Mouse (Mus musculus): Measurements from ENCODE around the gene Kat2b.
"Not testable (repeated sequence)": the region's sequence is repeated elsewhere in the genome, so short reads cannot be mapped to it uniquely, and the experiment has no call there.

The Kat2b gene

GRCm38 (mm10) chr17:53569829-53570228 lies 3.2 kb downstream of the Kat2b start:
- peak; percentile 83 for DNase-seq (ENCODE audit: low spot score)

DNA sequence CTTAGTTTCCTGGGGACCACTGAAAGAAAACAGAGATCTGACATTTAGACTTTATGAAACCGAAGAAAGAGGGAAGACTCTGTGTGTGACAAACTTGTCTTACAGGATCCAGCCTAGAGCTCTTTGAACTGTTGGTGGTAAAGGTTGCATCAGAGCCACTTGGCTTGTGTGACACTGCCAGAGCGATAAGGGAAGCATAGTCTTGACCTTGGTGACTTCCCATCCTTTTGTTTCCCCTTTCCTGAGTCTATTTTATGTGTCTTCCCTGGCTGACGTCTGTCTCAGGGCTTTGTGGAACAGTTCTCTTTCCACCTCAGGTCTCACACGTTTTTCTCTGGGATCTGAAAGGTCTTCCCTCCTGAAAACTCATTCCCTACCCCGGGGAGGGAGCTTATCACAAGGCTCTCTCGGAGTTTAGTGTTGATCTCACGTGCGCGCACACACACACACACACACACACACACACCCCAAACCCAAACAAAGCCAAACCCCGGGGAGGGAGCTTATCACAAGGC lies 3.8 kb downstream of the Kat2b start:
- DNase-seq (ENCODE audit: low spot score), result peak; percentile 57

DNA sequence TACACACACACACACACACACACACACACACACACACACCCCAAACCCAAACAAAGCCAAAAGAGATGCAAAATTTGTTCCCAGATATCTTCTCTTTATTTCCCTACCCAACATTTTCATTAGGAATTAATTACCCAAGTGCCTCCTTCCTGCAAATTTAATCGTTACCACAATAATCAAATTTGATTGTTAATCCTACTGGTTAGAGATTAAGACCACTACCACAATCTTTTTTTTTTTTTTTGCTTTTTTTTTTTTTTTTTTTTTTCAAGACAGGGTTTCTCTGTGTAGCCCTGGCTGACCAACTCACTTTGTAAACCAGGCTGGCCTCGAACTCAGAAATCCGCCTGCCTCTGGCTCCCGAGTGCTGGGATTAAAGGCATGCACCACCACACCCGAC lies 4.3 kb downstream of the Kat2b start:
- not testable (repeated sequence) for DNase-seq (ENCODE audit: low spot score)

DNA sequence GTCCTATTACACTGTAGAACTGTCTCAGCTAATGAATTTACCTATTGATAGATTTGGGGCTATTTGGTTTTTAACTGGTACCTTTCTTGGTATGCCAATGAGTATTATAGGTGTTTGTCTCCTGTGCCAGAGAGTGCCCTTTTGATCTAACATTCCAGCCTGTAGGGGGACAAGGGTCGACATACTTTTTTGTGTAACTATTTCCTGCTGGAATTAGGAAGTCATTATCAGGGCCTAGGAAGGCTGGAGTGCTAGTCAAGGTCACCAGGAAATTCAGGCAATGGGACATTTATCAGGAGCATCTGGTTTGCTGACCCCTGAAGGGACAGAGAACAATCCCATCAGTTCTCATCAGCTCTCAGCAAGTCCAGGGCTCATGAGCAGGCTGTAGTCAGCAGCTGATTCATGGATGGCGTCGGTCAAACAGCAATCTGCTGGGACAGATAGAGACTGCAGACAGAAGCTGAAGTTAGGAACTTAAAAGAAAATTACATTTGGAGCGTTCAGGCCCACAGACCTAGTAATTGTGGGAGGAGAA lies 6.4 kb downstream of the Kat2b start:
- DNase-seq (ENCODE audit: low spot score), result no peak

DNA sequence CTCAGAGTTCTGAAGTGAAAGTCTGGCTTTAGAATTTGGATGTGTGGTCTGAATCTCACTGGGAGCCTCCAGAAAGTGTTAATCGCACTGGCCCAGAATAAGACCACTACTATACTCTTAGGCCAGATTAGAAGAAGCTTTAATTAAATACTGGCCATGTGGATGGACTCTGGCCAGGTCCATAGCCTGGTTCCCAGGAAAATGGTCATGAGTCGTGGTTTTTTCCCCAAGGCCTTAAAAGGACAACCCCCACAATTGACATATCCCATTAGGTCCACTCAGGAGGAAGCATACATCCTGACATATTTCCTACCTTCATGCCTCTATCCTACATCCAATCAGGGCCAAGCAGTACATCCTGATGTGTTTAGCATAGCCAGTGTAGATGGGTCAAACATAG lies 10.5 kb downstream of the Kat2b start:
- DNase-seq (ENCODE audit: low spot score), result no peak

DNA sequence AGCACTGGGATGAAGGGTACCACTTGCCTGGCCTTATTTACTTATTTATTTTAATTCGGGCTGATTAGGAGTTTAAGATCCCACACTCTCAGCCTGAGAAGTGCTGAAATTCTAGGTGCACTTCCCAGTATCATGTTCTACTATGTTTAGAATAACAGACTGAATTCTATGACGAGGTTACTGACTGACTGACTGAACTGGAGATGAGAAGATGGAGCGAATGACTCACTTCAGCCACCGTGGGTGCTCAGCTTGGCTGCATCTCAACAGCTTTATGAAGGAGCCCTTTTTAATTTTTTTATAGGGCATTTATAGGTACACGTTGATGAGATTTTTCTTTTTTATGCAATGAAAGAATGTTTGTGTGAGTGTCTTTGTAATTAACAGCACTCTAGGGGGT lies 11.1 kb downstream of the Kat2b start:
- no peak for DNase-seq (ENCODE audit: low spot score)

GRCm38 (mm10) chr17:53578249-53578648 lies 11.6 kb downstream of the Kat2b start:
- no peak for DNase-seq (ENCODE audit: low spot score)

DNA sequence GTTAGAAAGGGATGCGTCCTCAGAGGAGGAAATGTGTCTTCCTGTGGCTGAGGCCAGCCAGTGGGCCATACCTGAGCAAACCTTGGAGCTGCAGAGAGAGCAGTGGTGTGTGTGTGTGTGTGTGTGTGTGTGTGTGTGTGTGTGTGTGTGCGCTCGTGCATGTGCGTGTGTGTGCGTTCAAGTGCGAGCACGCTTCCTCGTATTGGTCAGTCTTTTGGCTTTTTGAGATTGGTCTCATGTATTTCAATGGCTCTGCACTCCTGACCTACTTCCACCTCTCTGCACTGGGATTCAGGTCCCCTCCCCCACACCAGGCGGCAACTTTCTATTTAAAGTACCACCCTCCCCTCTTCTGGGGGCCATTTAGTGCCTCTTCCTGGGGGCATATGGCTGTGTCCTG lies 12.1 kb downstream of the Kat2b start:
- no peak for DNase-seq (ENCODE audit: low spot score)

DNA sequence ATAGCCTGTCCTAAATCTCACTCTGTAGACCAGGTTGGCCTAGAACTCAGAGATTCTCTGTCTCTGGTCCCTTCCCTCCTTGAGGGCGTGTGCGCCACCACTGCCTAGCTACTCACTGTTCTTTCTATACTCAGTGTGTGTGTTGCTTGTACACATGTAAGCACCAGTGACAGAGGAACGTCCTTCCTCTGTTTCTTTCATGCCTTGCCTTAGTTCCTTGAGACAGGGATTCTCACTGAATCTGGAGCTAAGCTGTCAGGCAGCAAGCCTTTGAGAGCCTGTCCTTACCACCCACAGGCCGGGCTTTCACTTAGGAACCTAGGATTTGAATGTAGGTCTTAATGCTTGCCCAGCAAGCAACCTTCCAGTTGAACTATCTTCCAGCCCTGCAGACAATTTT lies 13.0 kb downstream of the Kat2b start:
- DNase-seq (ENCODE audit: low spot score), result no peak

DNA sequence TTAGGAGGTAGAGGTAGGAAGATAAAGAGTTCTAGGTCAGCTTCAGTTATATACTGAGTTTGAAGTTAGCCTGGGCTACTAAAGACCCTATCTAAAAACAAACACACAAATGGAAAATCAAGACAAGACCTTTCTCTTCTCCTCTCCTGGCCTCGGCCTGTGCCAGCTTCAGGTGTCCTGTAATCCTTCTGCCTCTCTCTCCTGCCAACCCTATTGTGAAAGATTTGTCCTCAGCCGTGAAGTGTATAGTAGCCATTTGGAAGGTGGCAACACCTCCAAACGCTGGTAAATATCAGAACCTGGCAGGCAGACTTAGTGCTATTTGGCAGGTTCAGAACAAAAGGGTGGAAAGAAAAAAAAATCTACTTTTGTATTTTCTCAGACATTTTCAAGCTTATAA lies 13.6 kb downstream of the Kat2b start:
- DNase-seq (ENCODE audit: low spot score), result no peak

GRCm38 (mm10) chr17:53582026-53582585 lies 15.4 kb downstream of the Kat2b start:
- DNase-seq (ENCODE audit: low spot score), result no peak

DNA sequence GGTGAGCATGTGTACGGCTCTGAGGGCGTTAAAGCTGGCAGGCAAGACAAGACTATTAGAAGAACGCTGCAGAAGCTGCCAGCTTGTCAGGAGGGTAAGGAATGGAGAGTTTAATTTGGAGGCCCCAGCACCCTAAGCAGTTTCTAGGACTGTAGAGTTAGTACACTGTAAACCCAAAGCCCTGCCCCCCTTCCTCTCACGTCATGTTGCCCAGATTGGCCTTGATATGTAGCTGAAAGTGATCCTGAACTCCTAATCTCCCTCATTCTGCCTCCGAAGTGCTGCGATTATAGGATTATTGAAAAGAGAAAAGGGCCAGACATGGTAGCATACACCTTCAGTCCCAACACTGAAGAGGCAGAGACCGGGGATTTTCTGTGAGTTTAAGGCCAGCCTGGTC lies 16.1 kb downstream of the Kat2b start:
- DNase-seq (ENCODE audit: low spot score), result no peak

GRCm38 (mm10) chr17:53583846-53584579 lies 17.4 kb downstream of the Kat2b start:
- DNase-seq (ENCODE audit: low spot score), result no peak

GRCm38 (mm10) chr17:53587074-53587851 lies 20.6 kb downstream of the Kat2b start:
- peak; percentile 75 for DNase-seq (ENCODE audit: low spot score)

DNA sequence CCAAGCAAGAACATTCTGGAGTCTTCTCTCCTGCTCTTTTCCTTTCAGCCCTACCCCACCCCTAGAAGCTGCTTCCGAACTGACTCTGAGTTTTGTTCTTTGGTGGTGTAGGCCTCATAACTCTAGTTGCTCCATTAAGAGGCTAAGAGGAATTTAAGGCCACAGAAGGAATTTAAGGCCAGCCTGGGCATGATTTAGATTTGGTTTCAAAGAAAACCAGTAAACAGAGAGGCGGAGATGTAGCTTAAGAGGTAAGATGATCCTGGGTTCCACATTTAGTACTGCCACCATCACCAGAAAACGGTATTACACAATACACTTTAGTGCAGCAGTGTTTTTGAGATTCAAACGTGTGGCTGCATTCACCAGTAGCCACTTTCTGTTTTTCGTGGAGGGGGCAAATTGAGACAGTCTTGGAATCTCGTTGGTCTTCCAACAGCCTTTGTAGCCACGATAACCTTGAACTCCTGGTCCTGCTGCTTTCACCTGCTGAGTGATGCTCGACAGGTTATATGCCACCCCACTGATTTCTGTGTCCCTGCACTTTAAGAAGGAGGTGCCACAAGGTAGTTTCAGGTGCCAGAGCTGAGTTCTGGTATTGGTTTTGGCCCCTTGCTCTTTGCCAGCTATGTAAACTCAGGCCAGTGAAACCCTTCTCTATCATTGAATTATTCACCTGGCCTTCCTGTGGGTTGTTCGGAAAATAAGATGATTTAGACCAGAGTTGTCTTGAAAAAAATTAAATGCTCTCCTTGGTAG lies 21.6 kb downstream of the Kat2b start:
- no peak for DNase-seq (ENCODE audit: low spot score)

- DNase-seq (ENCODE audit: low spot score), result no peak
Measured at GRCm38 (mm10) chr17:53590110-53590509, 23.4 kb downstream of the Kat2b start.

DNA sequence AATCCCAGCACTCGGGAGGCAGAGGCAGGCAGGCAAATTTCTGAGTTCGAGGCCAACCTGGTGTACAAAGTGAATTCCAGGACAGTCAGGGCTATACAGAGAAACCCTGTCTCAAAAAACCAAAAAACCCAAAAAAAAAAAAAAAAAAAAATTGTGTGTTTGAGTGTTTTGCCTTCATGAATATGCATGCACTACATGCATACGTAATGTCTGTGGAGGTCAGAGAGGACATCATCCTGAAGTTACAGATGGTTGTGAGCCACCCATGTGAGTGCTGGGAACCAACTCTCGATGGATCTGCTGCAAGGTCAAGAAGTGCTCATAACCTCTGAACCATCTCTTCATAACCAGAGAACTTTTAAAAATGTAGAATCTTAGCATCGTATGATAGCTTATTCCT lies 25.2 kb downstream of the Kat2b start:
- DNase-seq (ENCODE audit: low spot score), result no peak

DNA sequence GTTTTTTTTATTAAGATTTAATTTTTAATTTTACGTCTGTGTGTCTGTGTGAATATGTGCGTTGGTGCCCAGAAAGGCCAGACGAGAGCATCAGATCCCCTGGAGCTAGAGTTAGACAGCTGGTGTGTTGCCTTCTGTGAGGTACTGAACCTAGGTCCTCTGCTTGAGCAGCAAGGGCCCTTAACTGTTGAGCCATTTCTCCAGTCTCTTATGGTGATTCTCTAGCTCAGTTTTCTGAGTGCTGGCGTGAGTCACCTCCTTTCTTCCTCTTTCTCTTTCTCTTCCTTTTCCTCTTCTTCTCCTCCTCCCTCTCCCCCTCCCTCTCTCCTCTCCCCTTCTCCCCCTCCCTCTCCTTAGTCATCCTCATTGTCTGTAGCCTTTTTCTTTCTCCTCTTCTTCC lies 27.9 kb downstream of the Kat2b start:
- no peak for DNase-seq (ENCODE audit: low spot score)

- DNase-seq (ENCODE audit: low spot score), result no peak
Measured at GRCm38 (mm10) chr17:53595527-53595926, 28.9 kb downstream of the Kat2b start.

GRCm38 (mm10) chr17:53596314-53596882 lies 29.7 kb downstream of the Kat2b start:
- DNase-seq (ENCODE audit: low spot score), result no peak

GRCm38 (mm10) chr17:53596941-53597790 lies 30.5 kb downstream of the Kat2b start:
- DNase-seq (ENCODE audit: low spot score), result no peak

Measured in T-cell, adult 2 months (primary cell).